Mouse (Mus musculus) limb, embryonic 14.5 days (tissue): ENCODE measurements at regions not wholly inside any gene's neighbourhood (a gene's known extent, or its start where the extent isn't known, plus 50 kb on each side); places are given as distances from the start of the nearest gene placed in this dataset.
A peak's percentile ranks its signal among the peaks of the same experiment; 100 is the strongest.

Experiments used
- ATAC-seq: fragments of 200-750 bp; cut with Nextera tagmentation; 2 replicates; pipeline ENCODE4 v1.8.0; 2017; ENCODE audit warnings: low read depth, moderate number of reproducible peaks, moderate TSS enrichment; ENCODE audit not compliant: low FRiP score
- DNase-seq: peaks from one replicate; pipeline ENCODE4 v3.0.0-alpha.2; 2015; ENCODE audit warnings: low spot score
- H3K27ac ChIP-seq: fragments of 300-500 bp; sonication (generic); replicated peaks from 2 replicates; pipeline ENCODE4 v1.5.1; 2014; ENCODE audit warnings: low read depth, mild to moderate bottlenecking, low read length, moderate library complexity, mixed read lengths
- H3K27me3 ChIP-seq: fragments of 300-500 bp; sonication (generic); 2 replicates; pipeline ENCODE4 v1.6.1; 2014; ENCODE audit warnings: low read length, mixed read lengths; ENCODE audit not compliant: control insufficient read depth, insufficient read depth
- H3K36me3 ChIP-seq: fragments of 300-500 bp; sonication (generic); 2 replicates; pipeline ENCODE4 v1.6.1; 2014; ENCODE audit warnings: mild to moderate bottlenecking, low read length, moderate library complexity, mixed read lengths; ENCODE audit not compliant: control insufficient read depth, insufficient read depth
- H3K4me1 ChIP-seq: fragments of 300-500 bp; sonication (generic); 2 replicates; pipeline ENCODE4 v1.6.1; 2014; ENCODE audit warnings: antibody characterized with exemption, low read length, mixed read lengths; ENCODE audit not compliant: control insufficient read depth, insufficient read depth
- H3K4me2 ChIP-seq: fragments of 300-500 bp; sonication (generic); replicated peaks from 2 replicates; pipeline ENCODE4 v1.6.1; 2014; ENCODE audit warnings: low read depth, mild to moderate bottlenecking, low read length, moderate library complexity; ENCODE audit not compliant: severe bottlenecking
- H3K4me3 ChIP-seq: fragments of 300-500 bp; sonication (generic); replicated peaks from 2 replicates; pipeline ENCODE4 v1.5.1; 2014; ENCODE audit warnings: low read length
- H3K9ac ChIP-seq: fragments of 300-500 bp; sonication (generic); 2 replicates; pipeline ENCODE4 v1.6.1; 2014; ENCODE audit warnings: mild to moderate bottlenecking, low read depth, low read length, moderate library complexity; ENCODE audit not compliant: severe bottlenecking
- H3K9me3 ChIP-seq: fragments of 300-500 bp; sonication (generic); 2 replicates; pipeline ENCODE4 v1.6.1; 2016; ENCODE audit warnings: low read length; ENCODE audit not compliant: control insufficient read depth
- POLR2A ChIP-seq: fragments of 200-500 bp; IDR thresholded peaks from 2 replicates; pipeline ENCODE4 v1.8.0; 2012; ENCODE audit warnings: inconsistent platforms, mild to moderate bottlenecking, moderate library complexity, borderline replicate concordance; ENCODE audit not compliant: insufficient read depth, insufficient read length; ENCODE audit errors: extremely low read depth
- WGBS: fragments of 180-500 bp; shearing (Covaris S2); extraction: QIAGEN DNeasy Blood & Tissue Kit; methylation state at CpG from one replicate; pipeline ENCODE4 v1.1.7; 2014; 5-methylcytosine and 5-hydroxymethylcytosine counted together

GRCm38 (mm10) chr13:44532631-44533180, 196.6 kb upstream of the Jarid2 start:
- DNase-seq, result no peak
- Histone ChIP-seq H3K4me2 (no peak overlapping the region), H3K9ac (no peak overlapping the region), H3K27me3 (no peaks in the 10 kb centered on the region), H3K27ac (no peak overlapping the region), H3K4me3 (no peak overlapping the region), H3K9me3 (no peaks in the 10 kb centered on the region; the same call in 1 of the 2 replicates), H3K4me1 (peaks cover 5% of the 10 kb centered on the region; the same call in 1 of the 2 replicates), H3K36me3 (no peaks in the 10 kb centered on the region)
- WGBS, result 54% methylated on average over 11 of the region's 11 CpGs
- TF ChIP-seq POLR2A, result no peak
- ATAC-seq, result no peak

GRCm38 (mm10) chr13:44534575-44535080, 194.6 kb upstream of the Jarid2 start:
- TF ChIP-seq POLR2A, result no peak
- DNase-seq (no peak), ATAC-seq (no peak)
- H3K27ac ChIP-seq, result no peak overlapping the region
- H3K4me1 ChIP-seq, result peaks cover 5% of the 10 kb centered on the region; the same call in 1 of the 2 replicates
- WGBS, result 75% methylated on average over 6 of the region's 6 CpGs
- no peaks in the 10 kb centered on the region; the same call in 1 of the 2 replicates for H3K9me3 ChIP-seq
- H3K4me2 ChIP-seq, result no peak overlapping the region
- no peaks in the 10 kb centered on the region for H3K27me3 ChIP-seq
- no peak overlapping the region for H3K9ac ChIP-seq
- no peaks in the 10 kb centered on the region for H3K36me3 ChIP-seq
- no peak overlapping the region for H3K4me3 ChIP-seq

DNA sequence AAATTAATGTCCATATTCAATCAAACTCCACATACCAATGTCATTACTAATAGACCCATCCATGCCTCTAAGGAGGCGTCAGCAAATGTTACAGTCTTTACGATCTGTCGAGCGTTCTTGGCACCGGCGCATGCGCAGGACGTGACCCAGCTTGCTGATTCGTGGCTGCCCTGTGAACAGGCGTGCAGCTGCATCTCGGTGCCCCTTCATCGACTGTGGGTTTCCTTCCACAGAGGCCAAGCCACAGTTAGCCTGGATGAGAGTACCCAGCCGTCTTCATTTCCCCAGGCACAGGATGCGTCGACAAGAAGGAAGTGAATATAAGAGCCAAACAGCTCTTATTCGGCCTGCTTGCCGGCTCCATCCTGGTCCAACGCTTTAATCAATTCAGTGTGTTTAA, 193.8 kb upstream of the Jarid2 start:
- H3K4me2 ChIP-seq, result peak overlapping the region; percentile 35
- ATAC-seq, result no peak

DNA sequence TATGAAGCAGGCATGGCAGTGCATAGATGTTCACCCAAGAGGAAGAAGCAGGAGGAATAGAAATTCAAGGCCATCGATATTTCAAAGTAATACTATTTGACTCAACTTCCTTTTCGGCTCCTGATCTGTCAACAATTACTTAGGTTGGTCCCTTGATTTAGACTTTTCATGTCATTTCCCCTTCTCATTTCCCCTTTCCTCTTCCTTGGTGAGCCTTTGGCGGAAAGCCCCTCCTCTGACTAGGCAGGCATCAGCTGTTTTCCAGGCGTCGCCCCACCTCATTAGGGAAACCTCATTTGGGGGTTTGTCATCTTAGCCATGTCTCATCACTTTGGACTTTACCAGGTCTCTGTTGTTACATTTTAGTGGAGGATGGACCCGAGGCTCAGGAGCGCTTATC, 191.0 kb upstream of the Jarid2 start:
- peaks cover 7% of the 10 kb centered on the region; the same call in 1 of the 2 replicates for H3K4me1 ChIP-seq
- no peak for TF ChIP-seq POLR2A
- H3K4me3 ChIP-seq, result no peak overlapping the region
- WGBS, result 92% methylated on average over 7 of the region's 7 CpGs
- no peak overlapping the region for H3K27ac ChIP-seq
- ATAC-seq (no peak), DNase-seq (no peak)
- no peak overlapping the region for H3K9ac ChIP-seq
- H3K27me3 ChIP-seq, result no peaks in the 10 kb centered on the region
- H3K36me3 ChIP-seq, result no peaks in the 10 kb centered on the region
- H3K9me3 ChIP-seq, result no peaks in the 10 kb centered on the region; the same call in 1 of the 2 replicates
- no peak overlapping the region for H3K4me2 ChIP-seq

More for the DNA sequence above, 193.8 kb upstream of the Jarid2 start:
- peaks cover 5% of the 10 kb centered on the region; the same call in 1 of the 2 replicates for H3K4me1 ChIP-seq
- H3K36me3 ChIP-seq, result no peaks in the 10 kb centered on the region
- 0 out of 2 replicates have a peak overlapping the region, but pooled peaks have one; percentile 7 for H3K4me3 ChIP-seq
- DNase-seq, result peak; percentile 58
- no peaks in the 10 kb centered on the region for H3K27me3 ChIP-seq
- peak overlapping the region; percentile 25; the same call in 1 of the 2 replicates for H3K9ac ChIP-seq
- H3K27ac ChIP-seq, result no peak overlapping the region
- TF ChIP-seq POLR2A, result no peak
- H3K9me3 ChIP-seq, result no peaks in the 10 kb centered on the region; the same call in 1 of the 2 replicates
- 30% methylated on average over 18 of the region's 18 CpGs for WGBS

DNA sequence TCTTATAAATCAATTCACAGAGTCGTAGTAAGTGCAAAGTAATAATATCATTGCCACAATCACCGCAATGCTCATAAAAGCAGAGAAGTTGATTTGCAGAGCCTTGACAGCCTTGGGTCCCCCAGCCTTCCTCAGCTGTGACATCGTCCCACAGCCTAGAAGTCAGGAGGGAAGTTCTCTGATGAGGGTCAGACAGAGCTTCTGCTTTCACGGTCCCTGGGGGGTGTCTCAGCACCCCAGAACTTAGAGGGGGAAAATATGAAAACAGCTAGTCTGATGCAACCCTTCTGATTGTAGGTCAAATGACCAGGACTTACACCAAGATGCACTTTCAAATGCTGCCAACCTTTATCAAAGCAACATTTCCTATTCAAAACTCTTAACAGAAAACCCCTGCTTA, 188.9 kb upstream of the Jarid2 start:
- Histone ChIP-seq H3K27ac (no peak overlapping the region), H3K4me1 (peaks cover 6% of the 10 kb centered on the region; the same call in 1 of the 2 replicates), H3K36me3 (no peaks in the 10 kb centered on the region), H3K4me3 (no peak overlapping the region), H3K9ac (no peak overlapping the region), H3K27me3 (no peaks in the 10 kb centered on the region), H3K4me2 (no peak overlapping the region), H3K9me3 (no peaks in the 10 kb centered on the region; the same call in 1 of the 2 replicates)
- 79% methylated on average over 4 of the region's 4 CpGs for WGBS
- ATAC-seq (no peak), DNase-seq (no peak)
- TF ChIP-seq POLR2A, result no peak
